Mouse (Mus musculus) cerebellum, adult 2 months (tissue): ENCODE results near the gene Zfp827. TPM values are rescaled to one million over a fixed set of nuclear protein-coding genes. Genes with fewer than 3 reads are reported as not detected.

Source experiments
- DNase-seq, 2 experiments: peaks; one replicate each; pipeline ENCODE4 v3.0.0; 2021
- H3K27ac ChIP-seq: fragments of 200-500 bp; 2 replicates; pipeline ENCODE4 v1.5.1; 2012; ENCODE audit warnings: low read length, control low read depth, inconsistent platforms; ENCODE audit not compliant: insufficient read depth
- H3K27me3 ChIP-seq: fragments of 200-500 bp; 2 replicates; pipeline ENCODE4 v1.6.1; 2012; ENCODE audit warnings: inconsistent platforms, mild to moderate bottlenecking, low read length, moderate library complexity; ENCODE audit not compliant: control insufficient read depth, insufficient read depth
- H3K4me1 ChIP-seq: fragments of 200-500 bp; 2 replicates; pipeline ENCODE4 v1.6.1; 2011; ENCODE audit warnings: low read length; ENCODE audit not compliant: control insufficient read depth, insufficient read depth
- H3K4me3 ChIP-seq: fragments of 200-500 bp; replicated peaks from 2 replicates; pipeline ENCODE3; 2011; ENCODE audit warnings: mild to moderate bottlenecking, low read depth, low read length, control low read depth; ENCODE audit not compliant: insufficient read depth
- CTCF ChIP-seq: fragments of 200-500 bp; IDR thresholded peaks from 2 replicates; pipeline ENCODE4 v1.5.1; 2011; ENCODE audit warnings: low read depth, mild to moderate bottlenecking, control low read depth, low read length, moderate library complexity, borderline replicate concordance; ENCODE audit not compliant: insufficient read depth
- POLR2A ChIP-seq: fragments of 200-500 bp; IDR thresholded peaks from 2 replicates; pipeline ENCODE4 v1.6.1; 2011; ENCODE audit warnings: low read length, control low read depth, borderline replicate concordance; ENCODE audit not compliant: insufficient read depth
- WGBS: fragments of 180-500 bp; shearing (Covaris S2); methylation state at CpG from one replicate; pipeline ENCODE4 v1.1.7; 2018; 5-methylcytosine and 5-hydroxymethylcytosine counted together
- polyA plus RNA-seq: library from polyadenylated mRNA; depleted of rRNA; stranded (reverse); fragments of >200 nt; gene quantifications from 2 replicates; pipeline ENCODE4 v1.2.3, GENCODE M21; 2012; rRNA removed

Gene Zfp827
- 24.7 and 27.8 TPM in 2 replicates for polyA plus RNA-seq

GRCm38 (mm10) chr8:79027977-79028487 is at the start of gene Zfp827:
Gene Zfp827, plus strand, starts transcription at chr8:79028437.
- 1% methylated on average over 31 of the region's 32 CpGs for WGBS
- peak within 1 kb of the TSS; percentile 98 for H3K4me3 ChIP-seq
- peak; percentile 26; the same call in 1 of the 2 replicates for TF ChIP-seq POLR2A
- TF ChIP-seq CTCF: no peak
- peak; percentile 76 to 79 for DNase-seq
- no peaks in the 10 kb centered on the region for H3K27me3 ChIP-seq
- no peaks in the 10 kb centered on the region for H3K4me1 ChIP-seq
- peak within 1 kb of the TSS; percentile 91 for H3K27ac ChIP-seq

DNA sequence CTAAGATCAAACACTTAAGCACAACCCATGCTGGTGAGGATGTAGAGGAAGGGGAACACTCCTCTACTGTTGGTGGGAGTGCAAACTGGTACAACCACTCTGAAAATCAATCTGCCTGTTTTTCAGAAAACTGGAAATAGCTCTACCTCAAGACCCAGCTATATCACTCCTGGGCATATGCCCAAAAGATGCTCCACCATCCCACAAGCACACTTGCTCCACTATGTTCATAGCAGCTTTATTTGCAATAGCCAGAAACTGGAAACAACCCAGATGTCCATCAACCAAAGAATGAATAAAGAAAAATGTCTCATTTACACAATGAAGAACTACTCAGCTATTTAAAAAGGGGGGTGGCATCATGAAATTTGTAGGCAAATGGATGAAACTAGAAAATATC is 23.9 kb upstream of the Zfp827 start:
- Histone ChIP-seq H3K4me3 (no peak overlapping the region), H3K27me3 (no peaks in the 10 kb centered on the region), H3K4me1 (no peaks in the 10 kb centered on the region), H3K27ac (no peak overlapping the region)
- DNase-seq: no peak
- TF ChIP-seq CTCF (no peak), POLR2A (no peak)

GRCm38 (mm10) chr8:79015061-79015460 is 13.2 kb upstream of the Zfp827 start:
- Histone ChIP-seq H3K4me1 (no peaks in the 10 kb centered on the region), H3K4me3 (no peak overlapping the region), H3K27ac (no peak overlapping the region), H3K27me3 (no peaks in the 10 kb centered on the region)
- no peak for DNase-seq
- WGBS: 77% methylated on average over 5 of the region's 5 CpGs
- TF ChIP-seq POLR2A: no peak
- TF ChIP-seq CTCF: no peak

GRCm38 (mm10) chr8:79016076-79016475 is 12.2 kb upstream of the Zfp827 start:
- no peak for TF ChIP-seq CTCF
- no peak for TF ChIP-seq POLR2A
- no peak overlapping the region for H3K27ac ChIP-seq
- H3K4me1 ChIP-seq: no peaks in the 10 kb centered on the region
- no peak overlapping the region for H3K4me3 ChIP-seq
- H3K27me3 ChIP-seq: no peaks in the 10 kb centered on the region
- WGBS: 95% methylated on average over 4 of the region's 4 CpGs
- no peak for DNase-seq

- 30% methylated on average over 6 of the region's 6 CpGs for WGBS
- DNase-seq: no peak
These were observed 11.7 kb upstream of the Zfp827 start for GRCm38 (mm10) chr8:79016583-79016982.

DNA sequence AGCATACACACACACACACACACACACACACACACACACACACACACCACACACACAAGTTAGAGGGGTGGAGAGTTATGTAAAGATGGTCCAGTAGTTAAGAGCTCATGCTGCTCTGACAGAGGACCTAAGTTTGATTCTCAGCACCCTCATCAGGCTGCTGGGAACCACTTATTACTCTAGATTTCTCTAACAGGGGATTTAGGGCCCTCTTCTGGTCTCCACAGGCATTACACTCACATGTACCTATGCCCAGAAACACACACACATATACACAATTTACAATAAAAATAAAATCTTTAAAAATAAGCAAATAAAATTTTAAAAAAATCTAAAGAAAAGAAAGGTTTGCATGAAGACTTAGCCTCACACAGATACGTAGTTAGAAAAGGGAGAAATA is 4.3 kb upstream of the Zfp827 start:
- no peak for DNase-seq
- H3K27me3 ChIP-seq: no peaks in the 10 kb centered on the region
- WGBS: 100% methylated on average over 1 of the region's 1 CpGs
- no peak overlapping the region for H3K4me3 ChIP-seq
- no peak overlapping the region for H3K27ac ChIP-seq
- H3K4me1 ChIP-seq: no peaks in the 10 kb centered on the region
- TF ChIP-seq POLR2A: no peak
- no peak for TF ChIP-seq CTCF

More at GRCm38 (mm10) chr8:79016583-79016982, 11.7 kb upstream of the Zfp827 start:
- H3K4me1 ChIP-seq: no peaks in the 10 kb centered on the region
- TF ChIP-seq CTCF (no peak), POLR2A (no peak)
- no peak overlapping the region for H3K4me3 ChIP-seq
- no peak overlapping the region for H3K27ac ChIP-seq
- H3K27me3 ChIP-seq: no peaks in the 10 kb centered on the region

- 44% methylated on average over 3 of the region's 3 CpGs for WGBS
- DNase-seq: no peak
- H3K4me3 ChIP-seq: no peak overlapping the region
- no peaks in the 10 kb centered on the region for H3K4me1 ChIP-seq
- no peaks in the 10 kb centered on the region for H3K27me3 ChIP-seq
- TF ChIP-seq CTCF (no peak), POLR2A (no peak)
- H3K27ac ChIP-seq: no peak overlapping the region
These were observed 918 bp upstream of the Zfp827 start for GRCm38 (mm10) chr8:79027319-79027718.

GRCm38 (mm10) chr8:79028541-79029395 is 531 bp downstream of the Zfp827 start:
- H3K4me3 ChIP-seq: peak overlapping the region; percentile 98
- peak; percentile 58 to 66 for DNase-seq
- TF ChIP-seq CTCF (no peak), POLR2A (0 out of 2 replicates have a peak, but pooled peaks have one; percentile 6)
- H3K27ac ChIP-seq: peak overlapping the region; percentile 91
- no peaks in the 10 kb centered on the region for H3K27me3 ChIP-seq
- no peaks in the 10 kb centered on the region for H3K4me1 ChIP-seq
- under 1% methylated on average over 55 of the region's 56 CpGs for WGBS
